Mouse (Mus musculus) kidney, adult 10 weeks (tissue): ENCODE results near the gene Vmn2r60. TPM values are rescaled to one million over a fixed set of nuclear protein-coding genes. Genes with fewer than 3 reads are reported as not detected.

ENCODE experiments used
- polyA plus RNA-seq: library from polyadenylated mRNA; stranded (reverse); fragments of 350-450 nt; fragmentation: Illumina TruSeq; extraction: RNeasy Lipid Tissue Mini Kit (QIAGEN cat#74804); gene quantifications from one replicate; pipeline ENCODE4 v1.2.3, GENCODE M21; 2014; ENCODE audit warnings: low read depth, low replicate concordance

Gene Vmn2r60
- polyA plus RNA-seq: not detected

DNA sequence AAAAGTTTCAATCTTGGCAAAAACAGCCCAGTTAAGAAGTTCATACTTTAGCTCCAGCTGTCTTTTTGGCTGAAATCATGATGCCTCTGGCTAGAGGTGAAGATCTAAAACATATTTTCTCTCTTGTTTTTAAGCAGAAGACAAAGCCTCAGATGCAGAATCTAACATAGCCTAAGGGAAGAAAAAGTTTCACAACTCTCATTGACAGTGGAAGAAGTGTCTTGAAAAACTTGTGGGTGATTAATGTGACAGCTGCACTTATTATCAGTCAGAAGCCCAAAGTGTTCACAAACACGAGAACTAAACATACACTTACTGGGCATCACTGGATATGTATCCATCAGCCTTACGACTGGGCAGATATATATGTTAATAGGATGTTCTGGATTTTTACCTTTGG, at the start of gene Vmn2r60:
TSS of gene Vmn2r60 (plus strand) at position 301 of the 400 bp plus-strand sequence.

DNA sequence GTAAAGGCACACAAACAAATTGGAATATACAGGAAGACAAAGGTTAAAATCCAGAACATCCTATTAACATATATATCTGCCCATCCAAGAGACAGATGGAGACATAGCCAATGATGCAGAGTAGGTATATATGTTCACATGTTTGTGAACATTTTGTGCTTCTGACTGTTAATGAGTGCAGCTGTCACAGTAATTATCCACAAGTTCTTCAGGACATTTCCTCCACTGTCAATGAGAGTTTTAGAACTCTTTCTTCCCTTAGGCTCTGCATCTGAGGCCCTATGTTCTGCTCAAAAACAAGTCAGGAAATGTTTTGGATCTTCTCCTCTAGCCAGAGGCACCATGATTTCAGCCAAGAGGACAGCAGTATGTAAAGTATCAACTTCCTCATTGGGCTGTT, 48.6 kb upstream of the Vmn2r60 start, which contains the start of gene Vmn2r59:
TSS of gene Vmn2r59 (minus strand) at position 101 of the 400 bp plus-strand sequence.

Other genes with a start within 250 kb of the Vmn2r60 start
- not detected for gene Vmn2r58, start 235.1 kb upstream of the Vmn2r60 start, polyA plus RNA-seq
- gene Vmn2r59, start 48.7 kb upstream of the Vmn2r60 start, polyA plus RNA-seq: not detected
- gene Vmn2r61, start 152.3 kb downstream of the Vmn2r60 start, polyA plus RNA-seq: not detected